Mouse (Mus musculus) ES-E14 (cell line): ENCODE data around the gene Psmd2.

Source experiments
- CHD2 ChIP-seq: IDR thresholded peaks from 2 replicates; pipeline ENCODE4 v1.6.1; 2014; ENCODE audit warnings: mild to moderate bottlenecking, low read depth, low read length, inconsistent platforms
- ZC3H11A ChIP-seq: IDR thresholded peaks from 2 replicates; pipeline ENCODE4 v1.6.1; 2012; ENCODE audit warnings: low read depth, mild to moderate bottlenecking, inconsistent platforms, low read length, borderline replicate concordance

DNA sequence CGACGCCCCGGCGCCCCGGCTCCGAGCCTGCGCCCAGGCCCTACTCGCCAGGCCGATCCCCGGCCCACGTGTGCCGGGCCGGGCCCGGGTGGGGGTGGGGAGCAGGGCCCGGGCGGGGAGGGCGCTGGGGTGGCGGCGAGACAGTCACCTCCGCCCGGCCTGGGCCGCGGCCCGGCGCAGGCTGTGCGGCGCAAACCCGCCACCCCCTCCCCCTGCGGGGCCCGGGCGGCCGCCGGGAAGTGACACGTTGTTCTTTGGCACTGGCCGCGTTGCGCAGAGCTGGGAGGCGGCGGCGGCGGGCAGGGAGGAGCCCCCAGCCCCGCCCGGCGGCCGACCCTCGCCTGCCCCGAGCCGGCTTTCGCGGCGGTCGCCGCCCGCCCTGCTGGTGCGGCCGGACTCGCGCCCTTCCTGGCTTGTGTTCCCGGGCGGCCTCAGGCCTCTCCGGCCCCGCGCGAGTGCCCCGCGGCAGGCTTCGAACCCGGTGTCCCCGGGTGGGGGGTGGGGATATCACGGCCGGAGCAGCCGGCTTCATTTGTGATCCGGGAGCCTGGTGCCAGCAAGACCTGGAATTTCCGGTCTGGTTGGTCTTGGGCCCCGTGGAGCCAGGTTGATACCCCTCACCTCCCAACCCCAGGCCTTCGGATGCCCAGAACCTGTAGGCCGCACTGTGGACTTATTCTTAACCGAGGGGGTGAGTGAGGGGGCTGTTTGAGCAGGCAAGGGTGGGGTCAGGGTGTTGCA, 21.7 kb downstream of the Psmd2 start:
- no peak for TF ChIP-seq CHD2
- no peak for TF ChIP-seq ZC3H11A
